ENCODE assay signal across 27 mouse cellular contexts in the genomic region with DNA sequence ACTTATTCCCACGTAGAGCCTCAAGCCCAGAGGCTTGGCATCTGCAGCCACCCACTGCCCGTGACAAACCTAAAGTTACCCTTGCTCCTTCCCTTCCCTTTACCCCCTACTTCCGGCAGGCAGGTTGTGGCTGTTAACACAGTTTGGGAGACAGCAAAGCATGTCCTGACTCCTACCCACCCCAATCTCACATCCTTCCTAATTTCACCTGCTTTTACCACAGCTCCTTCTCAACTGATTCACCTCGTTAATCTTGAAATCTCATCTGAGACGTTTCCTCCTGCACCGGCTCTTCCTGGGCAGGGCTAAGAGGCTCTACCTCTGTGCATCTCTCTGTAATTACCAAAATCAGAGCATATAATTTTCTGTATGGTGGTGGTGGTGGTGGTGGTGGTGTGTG. TPM values are rescaled to one million over a fixed set of nuclear protein-coding genes. Genes with fewer than 3 reads are reported as not detected.
DNase-seq lines count a peak whose midpoint lies in the region; ATAC-seq lines count a peak whose summit lies in the region.
"Had no signal": no experiment of that assay in that cellular context is flagged by ENCODE, and none has a peak within 500 bp of the region (broad histone marks: within the 10 kb centered on the region; RNA-seq: fewer than 3 reads in every experiment).

No protein-coding gene starts in this region.

- DNase-seq in 416B (ENCODE audit: low read depth), result peak; percentile 85
- peak; percentile 63 for DNase-seq in CD4-positive, CD25-positive, alpha-beta regulatory T cell, adult 2 months (ENCODE audit: low read depth, low spot score)
- peak; percentile 32 for DNase-seq in thymus, postnatal 14 days
- no peak for DNase-seq in forebrain, embryonic 10.5 days (ENCODE audit: extremely low spot score, low spot score)
- no peak for DNase-seq in MN1 (ENCODE audit: low spot score)
- DNase-seq: adrenal gland, postnatal 10 days; cerebellum, adult 18-20 months; cerebellum, postnatal 36 days; gastrocnemius, postnatal 10 days; heart, adult 18-20 months; heart, postnatal 10 days; kidney, adult 8-10 months; kidney, postnatal 14 days; lung, postnatal 4 days had no signal

- H3K9ac ChIP-seq in forebrain, embryonic 15.5 days (replicated peaks), result no peak overlapping the region
- H3K9ac ChIP-seq: heart, embryonic 12.5 days; hindbrain, embryonic 12.5 days; neural tube, embryonic 15.5 days had no signal

- 0 out of 2 replicates have a peak, but pooled peaks have one; percentile 0 for ATAC-seq in granulocyte monocyte progenitor cell, adult 5-6 weeks (replicated peaks; ENCODE audit: poor library complexity, severe bottlenecking)
- ATAC-seq in forebrain, embryonic 15.5 days (replicated peaks), result no peak
- ATAC-seq: forebrain, embryonic 16.5 days; Patski had no signal

- H3K4me2 ChIP-seq in forebrain, embryonic 15.5 days (replicated peaks), result no peak overlapping the region
- H3K4me2 ChIP-seq: heart, embryonic 12.5 days; hindbrain, embryonic 12.5 days; midbrain, embryonic 11.5 days; neural tube, embryonic 15.5 days had no signal

- no peak overlapping the region for H3K27ac ChIP-seq in forebrain, embryonic 10.5 days
- H3K27ac ChIP-seq in forebrain, embryonic 15.5 days (replicated peaks), result no peak overlapping the region
- H3K27ac ChIP-seq: hindbrain, embryonic 12.5 days; neural tube, embryonic 15.5 days had no signal

- H3K9me3 ChIP-seq in forebrain, embryonic 10.5 days, result no peaks in the 10 kb centered on the region
- H3K9me3 ChIP-seq in forebrain, embryonic 15.5 days, result no peaks in the 10 kb centered on the region
- H3K9me3 ChIP-seq: heart, embryonic 12.5 days; hindbrain, embryonic 12.5 days; neural tube, embryonic 15.5 days had no signal

- WGBS in forebrain, embryonic 10.5 days, result 79% methylated on average over 6 of the region's 6 CpGs
- 59% methylated on average over 6 of the region's 6 CpGs for WGBS in forebrain, embryonic 15.5 days

- H3K36me3 ChIP-seq in forebrain, embryonic 10.5 days (replicated peaks), result no peaks in the 10 kb centered on the region
- H3K36me3 ChIP-seq in forebrain, embryonic 15.5 days, result no peaks in the 10 kb centered on the region
- H3K36me3 ChIP-seq: heart, embryonic 12.5 days; hindbrain, embryonic 12.5 days; neural tube, embryonic 15.5 days had no signal

- no peaks in the 10 kb centered on the region for H3K27me3 ChIP-seq in forebrain, embryonic 10.5 days (ENCODE audit: poor library complexity, severe bottlenecking)
- H3K27me3 ChIP-seq in forebrain, embryonic 15.5 days, result no peaks in the 10 kb centered on the region
- H3K27me3 ChIP-seq: heart, embryonic 12.5 days; hindbrain, embryonic 12.5 days; neural tube, embryonic 15.5 days; Patski had no signal

- no peak overlapping the region for H3K4me3 ChIP-seq in forebrain, embryonic 10.5 days
- H3K4me3 ChIP-seq in forebrain, embryonic 15.5 days, result no peak overlapping the region
- H3K4me3 ChIP-seq: heart, embryonic 12.5 days; hindbrain, embryonic 12.5 days; neural tube, embryonic 15.5 days had no signal

- H3K4me1 ChIP-seq in forebrain, embryonic 10.5 days, result peaks cover 26% of the 10 kb centered on the region
- H3K4me1 ChIP-seq in forebrain, embryonic 15.5 days, result no peaks in the 10 kb centered on the region

RNA-seq across cellular contexts. Expression of a gene that starts 31.5 kb away (rescaled TPM):
- 2.0 TPM in 1 of 2 replicates, not detected in the other for total RNA-seq in granulocyte monocyte progenitor cell, adult 5-6 weeks (2014; fragmentation: Nextera tagmentation)
- 0.60 and 4.0 TPM in 2 replicates for total RNA-seq in granulocyte monocyte progenitor cell, adult 5-6 weeks (2017)
- 0.17 and 0.22 TPM in 2 replicates for polyA plus RNA-seq in forebrain, embryonic 10.5 days (2016; fragmentation: Nextera tagmentation; extraction: Ambion mirVana)
- polyA plus RNA-seq in forebrain, embryonic 15.5 days (2015; fragmentation: Nextera tagmentation; extraction: Ambion mirVana), result not detected in 2 replicates
- total RNA-seq: adrenal gland, postnatal 10 days; gastrocnemius, postnatal 10 days; heart, adult 18-20 months; heart, postnatal 10 days; layer of hippocampus, adult 18-20 months; layer of hippocampus, postnatal 14 days; midbrain, postnatal 0 days had no signal
- polyA plus RNA-seq: C2C12; forebrain, embryonic 16.5 days; liver, adult 2 months; midbrain, embryonic 11.5 days; midbrain, postnatal 0 days; Patski had no signal

Comparison
In these comparisons a context has a peak if more than half of its experiments do, and no peak if none do; other contexts are left out.
1. DNase-seq: peak in 416B (single experiment), CD4-positive, CD25-positive, alpha-beta regulatory T cell, adult 2 months (single experiment) and thymus, postnatal 14 days (single experiment); none in forebrain, embryonic 10.5 days (single experiment) and MN1 (single experiment).